Mouse (Mus musculus) ES-E14 (cell line): ENCODE data around the gene Galnt6.

Experiments
- CHD2 ChIP-seq: IDR thresholded peaks from 2 replicates; pipeline ENCODE4 v1.6.1; 2014; ENCODE audit warnings: mild to moderate bottlenecking, low read depth, low read length, inconsistent platforms
- HCFC1 ChIP-seq: IDR thresholded peaks from 2 replicates; pipeline ENCODE4 v1.6.1; 2012; ENCODE audit warnings: low read length, inconsistent platforms, borderline replicate concordance; ENCODE audit not compliant: insufficient read depth

DNA sequence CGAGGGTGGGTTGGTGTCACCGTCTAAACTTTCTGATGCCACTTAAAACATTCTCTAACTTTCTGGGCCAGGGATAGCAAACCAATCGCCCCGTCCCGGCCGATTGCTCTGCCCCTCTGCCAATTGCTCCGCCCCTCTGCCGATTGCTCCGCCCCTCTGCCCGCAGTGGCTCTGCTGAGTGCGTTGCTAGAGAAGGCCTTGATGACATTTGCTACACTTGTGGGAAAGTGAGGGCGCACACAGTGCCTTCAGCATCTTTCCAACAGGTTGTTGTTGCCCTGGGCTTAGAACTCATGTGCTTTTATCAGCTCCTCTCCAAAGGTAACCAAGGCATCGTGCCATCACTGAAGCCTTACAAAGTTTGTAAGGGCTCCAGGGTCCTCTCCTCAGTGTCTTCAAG is 43.9 kb downstream of the Galnt6 start:
- no peak for TF ChIP-seq CHD2
- no peak for TF ChIP-seq HCFC1
